Mouse (Mus musculus): ENCODE measurements around the gene Odc1. TPM values are rescaled to one million over a fixed set of nuclear protein-coding genes. Genes with fewer than 3 reads are reported as not detected.

Gene Odc1
- polyA plus RNA-seq, 1 experiment from 2014 or later: 339 TPM

DNA sequence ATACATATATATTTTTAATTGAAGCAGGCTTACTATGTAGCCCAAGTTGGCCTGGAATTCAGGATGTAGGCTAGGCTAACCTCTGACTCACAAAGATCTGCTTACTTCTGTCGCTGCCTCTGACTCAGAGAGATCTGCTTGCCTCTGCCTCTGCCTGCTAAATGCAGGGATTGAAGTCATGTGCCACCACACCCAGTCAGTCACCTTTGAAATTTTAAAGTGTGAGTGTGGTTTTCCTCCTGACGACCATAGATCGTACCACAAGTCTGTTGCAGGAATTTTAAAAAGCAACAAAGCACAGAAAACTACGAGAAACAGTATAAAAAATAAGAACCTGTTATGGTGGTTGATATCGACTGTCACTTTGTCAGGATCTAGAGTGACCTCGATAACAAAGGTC, 33.6 kb upstream of the Odc1 start:
- Histone ChIP-seq H3K4me2 (ENCODE audit: low read depth, low read length, severe bottlenecking) (no peak overlapping the region), H3K9me3 (ENCODE audit: control insufficient read depth, low read length) (no peaks in the 10 kb centered on the region), H3K36me3 (ENCODE audit: control insufficient read depth, insufficient read depth, low read length) (no peaks in the 10 kb centered on the region), H3K4me1 (replicated peaks; ENCODE audit: control insufficient read depth, insufficient read depth, low read length) (no peaks in the 10 kb centered on the region), H3K9ac (ENCODE audit: low read length) (no peak overlapping the region), H3K27me3 (ENCODE audit: control insufficient read depth, insufficient read depth, low read length) (no peaks in the 10 kb centered on the region), H3K27ac (ENCODE audit: low read depth, low read length) (no peak overlapping the region), H3K4me3 (ENCODE audit: low read depth, low read length) (no peak overlapping the region)
- DNase-seq (ENCODE audit: low spot score) (no peak), ATAC-seq (replicated peaks; ENCODE audit: low FRiP score) (no peak)
- WGBS: 91% methylated on average over 6 of the region's 6 CpGs

- Histone ChIP-seq H3K4me2 (ENCODE audit: low read depth, low read length, severe bottlenecking) (no peak overlapping the region), H3K4me1 (replicated peaks; ENCODE audit: control insufficient read depth, insufficient read depth, low read length) (no peaks in the 10 kb centered on the region), H3K4me3 (ENCODE audit: low read depth, low read length) (no peak overlapping the region), H3K27me3 (ENCODE audit: control insufficient read depth, insufficient read depth, low read length) (no peaks in the 10 kb centered on the region), H3K27ac (ENCODE audit: low read depth, low read length) (no peak overlapping the region), H3K9me3 (ENCODE audit: control insufficient read depth, low read length) (no peaks in the 10 kb centered on the region), H3K9ac (ENCODE audit: low read length) (no peak overlapping the region), H3K36me3 (ENCODE audit: control insufficient read depth, insufficient read depth, low read length) (no peaks in the 10 kb centered on the region)
- WGBS: 83% methylated on average over 3 of the region's 3 CpGs
- DNase-seq (ENCODE audit: low spot score) (no peak), ATAC-seq (replicated peaks; ENCODE audit: low FRiP score) (no peak)
Measured at GRCm38 (mm10) chr12:17529180-17529579, 15.4 kb upstream of the Odc1 start.

GRCm38 (mm10) chr12:17529726-17530125, 14.9 kb upstream of the Odc1 start:
- no peak overlapping the region for H3K4me3 ChIP-seq (ENCODE audit: low read depth, low read length)
- no peak for ATAC-seq (replicated peaks; ENCODE audit: low FRiP score)
- no peak overlapping the region for H3K27ac ChIP-seq (ENCODE audit: low read depth, low read length)
- 89% methylated on average over 6 of the region's 6 CpGs for WGBS
- H3K4me2 ChIP-seq (ENCODE audit: low read depth, low read length, severe bottlenecking): no peak overlapping the region
- no peak overlapping the region for H3K9ac ChIP-seq (ENCODE audit: low read length)
- no peak for DNase-seq (ENCODE audit: low spot score)
- no peaks in the 10 kb centered on the region for H3K4me1 ChIP-seq (replicated peaks; ENCODE audit: control insufficient read depth, insufficient read depth, low read length)
- H3K36me3 ChIP-seq (ENCODE audit: control insufficient read depth, insufficient read depth, low read length): no peaks in the 10 kb centered on the region
- H3K9me3 ChIP-seq (ENCODE audit: control insufficient read depth, low read length): no peaks in the 10 kb centered on the region
- no peaks in the 10 kb centered on the region for H3K27me3 ChIP-seq (ENCODE audit: control insufficient read depth, insufficient read depth, low read length)

DNA sequence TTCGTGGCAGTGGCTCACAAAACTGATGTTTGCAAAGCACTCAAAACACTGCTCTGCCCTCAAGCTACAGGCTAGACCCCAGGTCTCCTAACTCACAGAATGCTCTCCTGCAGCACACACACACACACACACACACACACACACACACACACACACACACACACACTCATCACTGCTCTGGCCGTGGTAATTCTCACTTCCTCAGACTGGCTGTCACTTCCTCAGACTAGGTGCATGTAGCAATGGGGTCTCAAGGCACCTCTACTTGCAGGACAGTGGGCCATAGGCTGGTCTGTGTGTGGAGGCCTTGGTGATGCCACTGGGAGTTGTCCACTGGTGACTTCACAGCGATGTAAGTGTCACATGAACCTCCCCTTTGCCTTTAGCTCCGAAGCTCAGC, 13.8 kb upstream of the Odc1 start:
- Histone ChIP-seq H3K27me3 (ENCODE audit: control insufficient read depth, insufficient read depth, low read length) (no peaks in the 10 kb centered on the region), H3K27ac (ENCODE audit: low read depth, low read length) (no peak overlapping the region), H3K4me3 (ENCODE audit: low read depth, low read length) (no peak overlapping the region), H3K9me3 (ENCODE audit: control insufficient read depth, low read length) (no peaks in the 10 kb centered on the region), H3K9ac (ENCODE audit: low read length) (no peak overlapping the region), H3K4me1 (replicated peaks; ENCODE audit: control insufficient read depth, insufficient read depth, low read length) (no peaks in the 10 kb centered on the region), H3K4me2 (ENCODE audit: low read depth, low read length, severe bottlenecking) (no peak overlapping the region), H3K36me3 (ENCODE audit: control insufficient read depth, insufficient read depth, low read length) (no peaks in the 10 kb centered on the region)
- WGBS: 83% methylated on average over 4 of the region's 4 CpGs
- no peak for DNase-seq (ENCODE audit: low spot score)
- ATAC-seq (replicated peaks; ENCODE audit: low FRiP score): no peak

DNA sequence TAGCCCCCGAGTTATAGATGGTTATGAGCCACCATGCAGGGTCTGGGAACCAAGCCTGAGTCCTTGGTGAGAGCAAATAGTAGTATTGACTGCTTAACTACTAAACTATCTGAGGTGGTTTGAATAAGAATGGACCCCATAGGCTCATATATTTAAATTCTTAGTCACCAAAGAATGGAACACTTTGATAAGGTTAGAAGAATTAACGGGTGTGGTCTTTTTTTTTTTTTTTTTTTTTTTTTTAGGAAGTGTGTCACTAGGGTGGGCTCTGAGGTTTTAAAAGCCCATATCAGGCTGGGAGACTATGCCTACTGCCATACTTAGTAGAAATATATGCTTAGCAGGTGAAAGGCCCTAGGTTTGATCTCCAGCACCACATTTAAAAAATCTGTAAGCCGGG, 8.4 kb upstream of the Odc1 start:
- Histone ChIP-seq H3K4me1 (replicated peaks; ENCODE audit: control insufficient read depth, insufficient read depth, low read length) (no peaks in the 10 kb centered on the region), H3K4me3 (ENCODE audit: low read depth, low read length) (no peak overlapping the region)
- 87% methylated on average over 3 of the region's 3 CpGs for whole genome bisulfite sequencing

GRCm38 (mm10) chr12:17537147-17537546, 7.4 kb upstream of the Odc1 start:
- no peak overlapping the region for H3K9ac ChIP-seq (ENCODE audit: low read length)
- H3K4me3 ChIP-seq (ENCODE audit: low read depth, low read length): no peak overlapping the region
- DNase-seq (ENCODE audit: low spot score) (no peak), ATAC-seq (replicated peaks; ENCODE audit: low FRiP score) (no peak)
- H3K4me2 ChIP-seq (ENCODE audit: low read depth, low read length, severe bottlenecking): no peak overlapping the region
- H3K27ac ChIP-seq (ENCODE audit: low read depth, low read length): no peak overlapping the region
- H3K36me3 ChIP-seq (ENCODE audit: control insufficient read depth, insufficient read depth, low read length): no peaks in the 10 kb centered on the region
- WGBS: 82% methylated on average over 3 of the region's 3 CpGs
- H3K4me1 ChIP-seq (replicated peaks; ENCODE audit: control insufficient read depth, insufficient read depth, low read length): no peaks in the 10 kb centered on the region
- no peaks in the 10 kb centered on the region for H3K27me3 ChIP-seq (ENCODE audit: control insufficient read depth, insufficient read depth, low read length)
- H3K9me3 ChIP-seq (ENCODE audit: control insufficient read depth, low read length): no peaks in the 10 kb centered on the region

More for the DNA sequence above, 8.4 kb upstream of the Odc1 start:
- Histone ChIP-seq H3K27me3 (ENCODE audit: control insufficient read depth, insufficient read depth, low read length) (no peaks in the 10 kb centered on the region), H3K36me3 (ENCODE audit: control insufficient read depth, insufficient read depth, low read length) (no peaks in the 10 kb centered on the region), H3K9me3 (ENCODE audit: control insufficient read depth, low read length) (no peaks in the 10 kb centered on the region), H3K4me2 (ENCODE audit: low read depth, low read length, severe bottlenecking) (no peak overlapping the region), H3K27ac (ENCODE audit: low read depth, low read length) (no peak overlapping the region), H3K9ac (ENCODE audit: low read length) (no peak overlapping the region)
- DNase-seq (ENCODE audit: low spot score) (no peak), ATAC-seq (replicated peaks; ENCODE audit: low FRiP score) (no peak)

DNA sequence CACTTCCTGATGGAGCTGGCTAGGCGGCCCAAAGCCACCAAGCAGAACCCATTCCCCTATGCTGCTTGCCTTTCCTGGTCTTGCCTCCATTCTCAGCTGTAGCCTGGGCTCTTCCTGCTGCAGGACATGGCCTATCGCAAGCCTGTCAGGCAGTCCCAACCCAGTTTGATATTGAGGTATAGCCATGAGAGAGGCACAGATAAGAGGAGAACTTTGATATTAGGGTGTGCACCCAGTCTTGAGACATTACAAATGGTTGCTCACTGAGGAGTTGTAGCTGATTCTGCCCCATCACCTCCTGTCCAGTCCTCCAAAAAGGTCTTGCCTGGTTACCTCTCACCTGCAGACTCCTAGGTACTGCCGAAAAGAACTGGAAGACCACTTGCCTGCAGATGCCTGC, 6.5 kb upstream of the Odc1 start:
- ATAC-seq (replicated peaks; ENCODE audit: low FRiP score) (no peak), DNase-seq (ENCODE audit: low spot score) (no peak)
- Histone ChIP-seq H3K27me3 (ENCODE audit: control insufficient read depth, insufficient read depth, low read length) (no peaks in the 10 kb centered on the region), H3K9me3 (ENCODE audit: control insufficient read depth, low read length) (no peaks in the 10 kb centered on the region), H3K27ac (ENCODE audit: low read depth, low read length) (no peak overlapping the region), H3K4me3 (ENCODE audit: low read depth, low read length) (no peak overlapping the region), H3K9ac (ENCODE audit: low read length) (no peak overlapping the region), H3K4me2 (ENCODE audit: low read depth, low read length, severe bottlenecking) (no peak overlapping the region), H3K36me3 (ENCODE audit: control insufficient read depth, insufficient read depth, low read length) (no peaks in the 10 kb centered on the region), H3K4me1 (replicated peaks; ENCODE audit: control insufficient read depth, insufficient read depth, low read length) (no peaks in the 10 kb centered on the region)
- 94% methylated on average over 3 of the region's 3 CpGs for WGBS

- ATAC-seq (replicated peaks; ENCODE audit: low FRiP score): no peak
- H3K27me3 ChIP-seq (ENCODE audit: control insufficient read depth, insufficient read depth, low read length): no peaks in the 10 kb centered on the region
- H3K27ac ChIP-seq (ENCODE audit: low read depth, low read length): no peak overlapping the region
- no peak overlapping the region for H3K4me3 ChIP-seq (ENCODE audit: low read depth, low read length)
- no peaks in the 10 kb centered on the region for H3K9me3 ChIP-seq (ENCODE audit: control insufficient read depth, low read length)
- no peak overlapping the region for H3K9ac ChIP-seq (ENCODE audit: low read length)
- no peak overlapping the region for H3K4me2 ChIP-seq (ENCODE audit: low read depth, low read length, severe bottlenecking)
- WGBS: 66% methylated on average over 6 of the region's 6 CpGs
- H3K4me1 ChIP-seq (replicated peaks; ENCODE audit: control insufficient read depth, insufficient read depth, low read length): no peaks in the 10 kb centered on the region
- DNase-seq (ENCODE audit: low spot score): no peak
- H3K36me3 ChIP-seq (ENCODE audit: control insufficient read depth, insufficient read depth, low read length): no peaks in the 10 kb centered on the region
Measured at GRCm38 (mm10) chr12:17539041-17539440, 5.6 kb upstream of the Odc1 start.

DNA sequence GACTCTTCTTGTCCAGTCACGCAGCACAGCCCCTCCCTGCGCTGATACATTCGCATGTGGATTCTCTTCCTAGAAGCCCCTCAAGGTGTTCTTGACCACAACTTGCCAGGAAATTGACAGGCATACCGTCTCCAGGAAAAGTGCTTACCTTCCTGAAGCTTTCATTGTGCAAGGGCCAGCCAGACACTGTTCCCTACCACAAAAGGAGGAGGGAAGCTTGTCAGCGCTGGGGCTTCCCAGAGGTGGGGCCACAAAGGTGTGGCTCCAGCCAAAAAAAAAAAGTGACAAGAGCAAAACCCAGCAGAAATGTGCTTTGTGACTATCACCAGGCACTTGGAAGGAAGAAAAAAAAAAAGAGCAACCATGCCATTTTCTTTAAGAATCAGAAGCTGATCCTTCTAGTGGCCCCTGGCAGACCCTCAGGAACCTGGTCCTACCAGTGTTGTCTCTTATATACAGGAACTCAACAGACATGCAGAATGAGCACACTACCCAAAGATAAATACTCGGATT, 4.5 kb upstream of the Odc1 start:
- ATAC-seq (replicated peaks; ENCODE audit: low FRiP score): no peak
- H3K27me3 ChIP-seq (ENCODE audit: control insufficient read depth, insufficient read depth, low read length): no peaks in the 10 kb centered on the region
- no peaks in the 10 kb centered on the region for H3K36me3 ChIP-seq (ENCODE audit: control insufficient read depth, insufficient read depth, low read length)
- 85% methylated on average over 6 of the region's 6 CpGs for WGBS
- no peak overlapping the region for H3K27ac ChIP-seq (ENCODE audit: low read depth, low read length)
- no peak overlapping the region for H3K4me2 ChIP-seq (ENCODE audit: low read depth, low read length, severe bottlenecking)
- DNase-seq (ENCODE audit: low spot score): no peak
- H3K4me1 ChIP-seq (replicated peaks; ENCODE audit: control insufficient read depth, insufficient read depth, low read length): no peaks in the 10 kb centered on the region
- no peaks in the 10 kb centered on the region for H3K9me3 ChIP-seq (ENCODE audit: control insufficient read depth, low read length)
- H3K4me3 ChIP-seq (ENCODE audit: low read depth, low read length): no peak overlapping the region
- no peak overlapping the region for H3K9ac ChIP-seq (ENCODE audit: low read length)

Measured in forebrain, embryonic 11.5 days (tissue).